Mouse (Mus musculus) heart, adult 18-20 months (tissue): ENCODE measurements around the gene Slc23a3. TPM values are rescaled to one million over a fixed set of nuclear protein-coding genes. Genes with fewer than 3 reads are reported as not detected.

Experiments used
- DNase-seq, 2 experiments: peaks; one replicate each; pipeline ENCODE4 v3.0.0; 2021 to 2022; ENCODE audit warnings: mixed read lengths in 1 of 2
- long read RNA-seq, 2 experiments: library from polyadenylated mRNA; stranded (forward); transcript quantifications; one replicate each; pipeline ENCODE4 v2.0.0; 2021
- total RNA-seq, 2 experiments: library from RNA; stranded (reverse); gene quantifications; 2 replicates each; pipeline ENCODE4 v1.2.3; 2021

Gene Slc23a3
- total RNA-seq, result under 1 TPM; 0.32 to 0.49 TPM
- long read RNA-seq, experiment 1, partial matches to known transcripts, result 1 of 2 reads
- long read RNA-seq, experiment 1, other reads (novel, unspliced or antisense), result 1 of 2 reads
- long read RNA-seq, experiment 2, result 0 reads

- no peak for DNase-seq
Measured at GRCm38 (mm10) chr1:75133421-75134207, at the start of gene Slc23a3. Slc23a3 (minus strand) TSS chr1:75133890.

GRCm38 (mm10) chr1:75182160-75182559 lies 48.5 kb upstream of the Slc23a3 start:
- no peak for DNase-seq

GRCm38 (mm10) chr1:75181377-75181870 lies 47.7 kb upstream of the Slc23a3 start:
- DNase-seq, result no peak

- no peak for DNase-seq
Measured at GRCm38 (mm10) chr1:75180741-75181140, 47.1 kb upstream of the Slc23a3 start.

- DNase-seq, result peak; percentile 92 to 93
Measured at GRCm38 (mm10) chr1:75180105-75180590, 46.5 kb upstream of the Slc23a3 start, which contains the start of gene Abcb6. Abcb6 (minus strand) TSS chr1:75180392.

- peak; percentile 56 to 62 for DNase-seq
Measured at GRCm38 (mm10) chr1:75179334-75180104, 45.8 kb upstream of the Slc23a3 start.

GRCm38 (mm10) chr1:75168472-75169464 lies 35.1 kb upstream of the Slc23a3 start, which contains the start of gene Zfand2b:
Zfand2b (plus strand) TSS chr1:75168646.
- peak; percentile 98 to 99 for DNase-seq

GRCm38 (mm10) chr1:75168093-75168471 lies 34.4 kb upstream of the Slc23a3 start:
- no peak for DNase-seq

- no peak for DNase-seq
Measured at GRCm38 (mm10) chr1:75160256-75160617, 26.5 kb upstream of the Slc23a3 start.

GRCm38 (mm10) chr1:75159540-75160255 lies 26.0 kb upstream of the Slc23a3 start:
- DNase-seq, result no peak

GRCm38 (mm10) chr1:75158990-75159389 lies 25.3 kb upstream of the Slc23a3 start:
- DNase-seq, result no peak

- DNase-seq, result no peak
Measured at GRCm38 (mm10) chr1:75155837-75156236, 22.1 kb upstream of the Slc23a3 start.

GRCm38 (mm10) chr1:75148727-75149126 lies 15.0 kb upstream of the Slc23a3 start:
- no peak for DNase-seq

- DNase-seq, result peak in 1 of 2 experiments; percentile 1
Measured at GRCm38 (mm10) chr1:75147411-75148135, 13.9 kb upstream of the Slc23a3 start.

- DNase-seq, result no peak
Measured at GRCm38 (mm10) chr1:75145589-75145988, 11.9 kb upstream of the Slc23a3 start.

GRCm38 (mm10) chr1:75142301-75143261 lies 8.9 kb upstream of the Slc23a3 start, which contains the start of the genes Cnppd1 and Retreg2:
Cnppd1 (minus strand) TSS chr1:75142711.
Retreg2 (plus strand) TSS chr1:75142778.
- peak; percentile 97 to 98 for DNase-seq

GRCm38 (mm10) chr1:75141486-75142190 lies 7.9 kb upstream of the Slc23a3 start:
- DNase-seq, result peak; percentile 85 to 87
